Mouse (Mus musculus) stomach, embryonic 14.5 days (tissue): ENCODE data around the gene Zkscan4. TPM values are rescaled to one million over a fixed set of nuclear protein-coding genes. Genes with fewer than 3 reads are reported as not detected.
"Not testable (repeated sequence)": the region's sequence is repeated elsewhere in the genome, so short reads cannot be mapped to it uniquely, and the experiment has no call there.

ENCODE experiments used
- ATAC-seq: fragments of 200-750 bp; cut with Nextera tagmentation; 2 replicates; pipeline ENCODE4 v1.8.0; 2017; ENCODE audit warnings: low read depth, moderate TSS enrichment; ENCODE audit not compliant: insufficient number of reproducible peaks, insufficient read depth, low FRiP score
- H3K27ac ChIP-seq: fragments of 300-500 bp; sonication (generic); 2 replicates; pipeline ENCODE4 v1.5.1; 2014; ENCODE audit warnings: mild to moderate bottlenecking, low read length, moderate library complexity, mixed read lengths
- H3K27me3 ChIP-seq: fragments of 300-500 bp; sonication (generic); 2 replicates; pipeline ENCODE4 v1.6.1; 2014; ENCODE audit warnings: low read length, control low read depth, mixed read lengths; ENCODE audit not compliant: control insufficient read depth, insufficient read depth
- H3K36me3 ChIP-seq: fragments of 300-500 bp; sonication (generic); 2 replicates; pipeline ENCODE4 v1.6.1; 2014; ENCODE audit warnings: mild to moderate bottlenecking, control low read depth, low read length, moderate library complexity, mixed read lengths; ENCODE audit not compliant: control insufficient read depth, insufficient read depth
- H3K4me1 ChIP-seq: fragments of 300-500 bp; sonication (generic); 2 replicates; pipeline ENCODE4 v1.6.1; 2014; ENCODE audit warnings: low read length, control low read depth, mixed read lengths; ENCODE audit not compliant: control insufficient read depth, insufficient read depth
- H3K4me2 ChIP-seq: fragments of 300-500 bp; sonication (generic); replicated peaks from 2 replicates; pipeline ENCODE4 v1.6.1; 2014; ENCODE audit warnings: low read depth, low read length, control low read depth
- H3K4me3 ChIP-seq: fragments of 300-500 bp; sonication (generic); 2 replicates; pipeline ENCODE4 v1.5.1; 2014; ENCODE audit warnings: low read depth, low read length, control low read depth
- H3K9ac ChIP-seq: fragments of 300-500 bp; sonication (generic); replicated peaks from 2 replicates; pipeline ENCODE4 v1.6.1; 2014; ENCODE audit warnings: low read depth, mild to moderate bottlenecking, control low read depth, low read length, moderate library complexity, mixed read lengths
- H3K9me3 ChIP-seq: fragments of 300-500 bp; sonication (generic); 2 replicates; pipeline ENCODE4 v1.6.1; 2016; ENCODE audit warnings: low read depth, low read length, control low read depth; ENCODE audit not compliant: control insufficient read depth
- WGBS: fragments of 180-500 bp; shearing (Covaris S2); extraction: QIAGEN DNeasy Blood & Tissue Kit; methylation state at CpG from one replicate; pipeline ENCODE4 v1.1.7; 2014; 5-methylcytosine and 5-hydroxymethylcytosine counted together
- polyA plus RNA-seq: library from polyadenylated mRNA; unstranded; fragments of >200 nt; fragmentation: Nextera tagmentation; extraction: Ambion mirVana; gene quantifications from 2 replicates; pipeline ENCODE4 v1.2.1, GENCODE M21; 2014

The Zkscan4 gene
- polyA plus RNA-seq, 1 experiment from 2014 or later = 2.9 TPM

- no peak for ATAC-seq
- Histone ChIP-seq H3K4me1 (no peaks in the 10 kb centered on the region), H3K27me3 (no peaks in the 10 kb centered on the region), H3K9me3 (no peaks in the 10 kb centered on the region; the same call in 1 of the 2 replicates), H3K27ac (no peak overlapping the region), H3K4me3 (no peak overlapping the region), H3K9ac (no peak overlapping the region), H3K36me3 (peaks cover 6% of the 10 kb centered on the region), H3K4me2 (no peak overlapping the region)
- WGBS = 85% methylated on average over 1 of the region's 1 CpGs
These were observed 8.2 kb downstream of the Zkscan4 start for GRCm38 (mm10) chr13:21486881-21487280.

GRCm38 (mm10) chr13:21492847-21493246 lies 14.1 kb downstream of the Zkscan4 start:
- Histone ChIP-seq H3K4me3 (no peak overlapping the region), H3K9ac (no peak overlapping the region), H3K4me2 (no peak overlapping the region), H3K27me3 (no peaks in the 10 kb centered on the region), H3K9me3 (no peaks in the 10 kb centered on the region), H3K36me3 (no peaks in the 10 kb centered on the region), H3K27ac (no peak overlapping the region), H3K4me1 (no peaks in the 10 kb centered on the region)
- WGBS = 94% methylated on average over 5 of the region's 5 CpGs
- ATAC-seq = no peak

DNA sequence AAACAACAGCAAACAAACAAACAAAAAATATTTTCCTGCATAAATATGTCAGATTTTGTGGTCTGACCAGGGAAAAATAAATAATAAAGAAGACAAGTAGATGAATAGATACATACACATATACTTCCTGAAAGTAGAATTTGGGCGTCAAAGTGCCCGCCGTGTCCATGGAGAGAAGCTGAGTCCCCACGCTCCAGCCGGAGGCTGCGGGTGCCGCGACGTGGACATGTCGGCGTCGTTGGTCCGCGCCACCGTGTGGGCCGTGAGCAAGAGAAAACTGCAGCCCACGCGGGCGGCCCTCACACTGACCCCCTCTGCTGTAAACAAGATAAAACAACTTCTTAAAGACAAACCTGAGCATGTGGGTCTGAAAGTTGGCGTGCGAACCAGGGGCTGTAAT lies 16.4 kb downstream of the Zkscan4 start, which contains the start of gene AK157302:
Gene AK157302 (plus strand): TSS at position 144 of the 400 bp plus-strand sequence.
- no peak for ATAC-seq
- Histone ChIP-seq H3K4me3 (no peak within 1 kb of the TSS), H3K27ac (no peak within 1 kb of the TSS), H3K4me1 (no peaks in the 10 kb centered on the region), H3K9me3 (no peaks in the 10 kb centered on the region), H3K36me3 (no peaks in the 10 kb centered on the region), H3K27me3 (no peaks in the 10 kb centered on the region), H3K4me2 (no peak within 1 kb of the TSS), H3K9ac (no peak within 1 kb of the TSS)
- 93% methylated on average over 21 of the region's 21 CpGs for WGBS

DNA sequence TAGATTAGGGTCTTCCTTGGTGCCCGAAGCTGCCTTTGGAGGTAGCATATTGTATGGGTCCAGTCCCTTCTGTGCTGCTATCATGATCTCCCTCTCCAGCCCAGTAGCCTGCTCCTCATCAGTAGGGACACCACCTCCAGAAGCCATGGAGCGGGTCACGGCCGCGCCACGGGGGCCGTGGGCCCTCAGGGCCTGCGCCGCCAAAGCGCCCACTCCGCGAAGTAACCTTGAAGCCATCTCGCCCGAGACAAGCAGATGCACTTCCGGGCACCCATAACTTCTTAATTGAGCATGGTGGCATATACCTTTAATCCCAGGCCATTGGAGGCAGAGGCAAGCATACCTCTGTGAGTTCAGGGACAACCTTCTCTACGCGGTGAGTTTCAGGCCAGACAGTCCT lies 22.5 kb downstream of the Zkscan4 start, which contains the start of gene Gm11273:
Gene Gm11273 (minus strand): TSS at position 237 of the 400 bp plus-strand sequence.
- not testable (repeated sequence) for H3K36me3 ChIP-seq, H3K27me3 ChIP-seq, H3K4me3 ChIP-seq, H3K9ac ChIP-seq, H3K27ac ChIP-seq, H3K9me3 ChIP-seq, H3K4me1 ChIP-seq, ATAC-seq, H3K4me2 ChIP-seq
- 94% methylated on average over 17 of the region's 17 CpGs for WGBS

- Histone ChIP-seq H3K36me3 (no peaks in the 10 kb centered on the region), H3K4me3 (no peak overlapping the region), H3K27me3 (no peaks in the 10 kb centered on the region), H3K4me1 (no peaks in the 10 kb centered on the region), H3K4me2 (no peak overlapping the region), H3K9me3 (no peaks in the 10 kb centered on the region), H3K27ac (no peak overlapping the region), H3K9ac (no peak overlapping the region)
- ATAC-seq = no peak
- 89% methylated on average over 5 of the region's 5 CpGs for WGBS
These were observed 23.6 kb downstream of the Zkscan4 start for GRCm38 (mm10) chr13:21502296-21502695.

- no peaks in the 10 kb centered on the region for H3K36me3 ChIP-seq
- ATAC-seq = peak; percentile 99
- H3K4me1 ChIP-seq = no peaks in the 10 kb centered on the region
- WGBS = 0% methylated on average over 21 of the region's 21 CpGs
- peak overlapping the region; percentile 33 for H3K9ac ChIP-seq
- no peaks in the 10 kb centered on the region for H3K27me3 ChIP-seq
- no peaks in the 10 kb centered on the region for H3K9me3 ChIP-seq
- peak overlapping the region; percentile 62; the same call in 1 of the 2 replicates for H3K27ac ChIP-seq
- peak overlapping the region; percentile 46 for H3K4me3 ChIP-seq
- H3K4me2 ChIP-seq = peak overlapping the region; percentile 49
These were observed 27.5 kb downstream of the Zkscan4 start for GRCm38 (mm10) chr13:21506221-21506649.

DNA sequence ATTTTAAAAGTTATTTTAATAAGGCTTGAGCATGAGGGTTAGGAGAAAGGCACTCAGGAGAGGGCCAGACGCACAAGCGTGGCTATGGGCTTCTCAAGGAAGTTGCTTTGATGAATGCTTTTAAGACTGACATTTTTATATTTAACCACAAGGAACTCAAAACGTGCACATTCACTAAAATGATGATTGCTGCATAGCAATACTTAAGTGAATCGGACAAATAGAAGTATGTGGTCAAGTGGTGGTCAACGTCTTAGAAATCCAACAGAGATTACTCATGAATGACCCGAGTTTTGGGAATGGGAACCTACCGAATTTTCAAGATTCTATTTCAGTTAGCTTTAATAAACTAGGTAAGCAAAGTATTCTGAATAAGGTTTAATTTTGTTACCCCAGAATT lies 51.4 kb downstream of the Zkscan4 start:
- Histone ChIP-seq H3K36me3 (peaks cover 15% of the 10 kb centered on the region), H3K27me3 (no peaks in the 10 kb centered on the region)
- 36% methylated on average over 7 of the region's 7 CpGs for WGBS

DNA sequence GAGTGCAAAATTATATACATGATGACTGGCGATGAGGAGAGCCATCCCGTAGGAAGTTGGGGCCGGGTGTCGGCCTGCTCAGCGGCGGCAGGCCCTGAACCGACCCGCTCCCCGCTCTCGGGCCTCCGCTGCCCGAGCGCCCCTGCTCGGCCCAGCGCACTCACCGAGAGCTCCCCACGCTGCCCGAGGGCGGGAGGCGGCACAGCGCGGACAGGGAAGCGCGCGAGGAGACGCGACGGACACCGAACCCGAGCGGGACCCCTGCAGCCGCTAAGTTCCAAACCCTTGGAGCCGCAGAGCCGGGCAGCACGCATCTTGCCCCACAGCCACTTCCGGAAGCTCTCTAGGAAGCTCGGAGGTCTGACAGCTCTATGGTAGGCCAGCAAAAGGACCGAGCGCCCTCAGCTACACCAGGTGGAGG lies 52.1 kb downstream of the Zkscan4 start, which contains the start of gene Zkscan8:
Gene Zkscan8 (minus strand): TSS at position 340 of the 421 bp plus-strand sequence.
- Histone ChIP-seq H3K36me3 (peaks cover 11% of the 10 kb centered on the region), H3K27me3 (no peaks in the 10 kb centered on the region)
- 0% methylated on average over 39 of the region's 39 CpGs for WGBS

More for the DNA sequence above, 51.4 kb downstream of the Zkscan4 start:
- ATAC-seq = no peak
- H3K9ac ChIP-seq = peak overlapping the region; percentile 96; the same call in 1 of the 2 replicates
- no peak overlapping the region for H3K27ac ChIP-seq
- H3K4me2 ChIP-seq = peak overlapping the region; percentile 64
- H3K9me3 ChIP-seq = no peaks in the 10 kb centered on the region
- H3K4me3 ChIP-seq = peak overlapping the region; percentile 86
- H3K4me1 ChIP-seq = peaks cover 3% of the 10 kb centered on the region; the same call in 1 of the 2 replicates

More for the DNA sequence above, 52.1 kb downstream of the Zkscan4 start, which contains the start of gene Zkscan8:
- Histone ChIP-seq H3K9me3 (no peaks in the 10 kb centered on the region), H3K4me3 (peak within 1 kb of the TSS; percentile 86), H3K27ac (peak within 1 kb of the TSS; percentile 96), H3K9ac (peak within 1 kb of the TSS; percentile 96), H3K4me2 (peak within 1 kb of the TSS; percentile 64), H3K4me1 (peaks cover 3% of the 10 kb centered on the region; the same call in 1 of the 2 replicates)
- ATAC-seq = peak; percentile 97
